Mouse (Mus musculus) ES-E14 (cell line): Measurements from ENCODE around the gene Sh3glb1.

Source experiments
- CHD2 ChIP-seq: IDR thresholded peaks from 2 replicates; pipeline ENCODE4 v1.6.1; 2014; ENCODE audit warnings: mild to moderate bottlenecking, low read depth, low read length, inconsistent platforms
- MAFK ChIP-seq: IDR thresholded peaks from 2 replicates; pipeline ENCODE4 v1.6.1; 2014; ENCODE audit warnings: mild to moderate bottlenecking, low read depth, low read length, inconsistent platforms; ENCODE audit not compliant: insufficient read depth
- ZNF384 ChIP-seq: IDR thresholded peaks from 2 replicates; pipeline ENCODE4 v1.6.1; 2012; ENCODE audit warnings: low read depth, low read length, inconsistent platforms

GRCm38 (mm10) chr3:144708612-144709011 is 11.5 kb downstream of the Sh3glb1 start:
- no peak for TF ChIP-seq CHD2
- TF ChIP-seq MAFK: no peak
- TF ChIP-seq ZNF384: no peak
